Mouse (Mus musculus): ENCODE measurements around the gene Gm20837. TPM values are rescaled to one million over a fixed set of nuclear protein-coding genes. Genes with fewer than 3 reads are reported as not detected.
"Not testable (repeated sequence)": the region's sequence is repeated elsewhere in the genome, so short reads cannot be mapped to it uniquely, and the experiment has no call there.

Gm20837 gene
- polyA plus RNA-seq (2016; fragmentation: Nextera tagmentation; extraction: Ambion mirVana): not detected in 2 replicates

GRCm38 (mm10) chrY:90400948-90401347, at the start of gene Gm20837:
Gm20837 (plus strand) TSS chrY:90401248.
- H3K4me2 ChIP-seq (replicated peaks); H3K36me3 ChIP-seq; H3K27ac ChIP-seq; H3K27me3 ChIP-seq; H3K4me1 ChIP-seq; ATAC-seq (ENCODE audit: insufficient number of reproducible peaks, insufficient read depth, low FRiP score, low TSS enrichment); H3K9me3 ChIP-seq; H3K4me3 ChIP-seq; H3K9ac ChIP-seq: not testable (repeated sequence)
- WGBS: no CpG with 5 or more reads among the region's 7 CpGs
